Mouse (Mus musculus) CH12.LX (cell line): ENCODE measurements around the gene Glo1. TPM values are rescaled to one million over a fixed set of nuclear protein-coding genes. Genes with fewer than 3 reads are reported as not detected.

Source experiments
- DNase-seq: peaks from one replicate; pipeline ENCODE4 v3.0.0-alpha.2; 2013; ENCODE audit errors: extremely low read depth
- H3K27ac ChIP-seq: 2 replicates; pipeline ENCODE4 v1.5.1; 2012; ENCODE audit warnings: low read depth, mild to moderate bottlenecking, control low read depth, moderate library complexity; ENCODE audit not compliant: insufficient read depth
- H3K27me3 ChIP-seq: replicated peaks from 2 replicates; pipeline ENCODE3; 2012; ENCODE audit warnings: inconsistent platforms
- H3K36me3 ChIP-seq, 2 experiments: replicated peaks in 1 of 2; 2 replicates each; pipeline versions ENCODE3 to v1.6.1; 2012; ENCODE audit warnings: inconsistent platforms in 1 of 2, low read length in 1 of 2, mild to moderate bottlenecking in 1 of 2, mixed read lengths in 1 of 2, moderate library complexity in 1 of 2; ENCODE audit not compliant: control insufficient read depth in 1 of 2, insufficient read depth in 1 of 2
- H3K4me1 ChIP-seq, 2 experiments: 2 replicates each; pipeline ENCODE4 v1.6.1; 2012; ENCODE audit warnings: inconsistent platforms in 1 of 2, moderate library complexity in 1 of 2; ENCODE audit not compliant: insufficient read depth in 2 of 2, control insufficient read depth in 1 of 2
- H3K4me2 ChIP-seq: 2 replicates; pipeline ENCODE4 v1.6.1; 2012; ENCODE audit warnings: low read depth, mild to moderate bottlenecking, control low read depth; ENCODE audit not compliant: poor library complexity, insufficient read depth, severe bottlenecking
- H3K4me3 ChIP-seq, 3 experiments: fragments of 150-350 bp in 1 of 3; sonication (generic) in 1 of 3; replicated peaks in 1 of 3; 2 replicates each; pipeline versions ENCODE3 to v1.5.1; 2011 to 2012; ENCODE audit warnings: low read depth in 2 of 3, low read length in 2 of 3, mild to moderate bottlenecking in 2 of 3, moderate library complexity in 2 of 3, control low read depth in 1 of 3, improper control_type of control experiment in 1 of 3, inconsistent platforms in 1 of 3, mixed read lengths in 1 of 3; ENCODE audit not compliant: poor library complexity in 1 of 3
- H3K79me2 ChIP-seq: replicated peaks from 2 replicates; pipeline ENCODE4 v1.6.1; 2012; ENCODE audit warnings: mild to moderate bottlenecking, moderate library complexity; ENCODE audit not compliant: control insufficient read depth, poor library complexity, insufficient read depth, severe bottlenecking; ENCODE audit errors: extremely low read depth
- H3K9ac ChIP-seq: 2 replicates; pipeline ENCODE4 v1.6.1; 2012; ENCODE audit warnings: low read depth, mild to moderate bottlenecking, control low read depth, moderate library complexity; ENCODE audit not compliant: insufficient read depth
- H3K9me3 ChIP-seq: replicated peaks from 2 replicates; pipeline ENCODE3; 2012; ENCODE audit warnings: low read length, inconsistent platforms, mixed read lengths
- BHLHE40 ChIP-seq: IDR thresholded peaks from 2 replicates; pipeline ENCODE4 v1.6.1; 2011; ENCODE audit warnings: mild to moderate bottlenecking, low read depth, low read length, improper control_type of control experiment
- CHD2 ChIP-seq: IDR thresholded peaks from 2 replicates; pipeline ENCODE4 v1.6.1; 2011; ENCODE audit warnings: low read length, improper control_type of control experiment
- CTCF ChIP-seq, 2 experiments: IDR thresholded peaks in 1 of 2; conservative IDR thresholded peaks in 1 of 2; 2 replicates each; pipeline ENCODE4 v1.5.1; 2011 to 2012; ENCODE audit warnings: low read depth in 2 of 2, low read length in 2 of 2, improper control_type of control experiment in 1 of 2, inconsistent platforms in 1 of 2, mild to moderate bottlenecking in 1 of 2, moderate library complexity in 1 of 2
- E2F4 ChIP-seq: IDR thresholded peaks from 2 replicates; pipeline ENCODE4 v1.6.1; 2011; ENCODE audit warnings: low read depth, low read length, improper control_type of control experiment; ENCODE audit not compliant: insufficient replicate concordance
- ELF1 ChIP-seq: IDR thresholded peaks from 2 replicates; pipeline ENCODE4 v1.6.1; 2014; ENCODE audit warnings: low read depth, mild to moderate bottlenecking, inconsistent platforms, low read length, improper control_type of control experiment
- ETS1 ChIP-seq: conservative IDR thresholded peaks from 2 replicates; pipeline ENCODE4 v1.6.1; 2012; ENCODE audit warnings: low read depth, mild to moderate bottlenecking, inconsistent platforms, low read length, improper control_type of control experiment, moderate library complexity
- GABPA ChIP-seq: IDR thresholded peaks from 2 replicates; pipeline ENCODE4 v1.6.1; 2012; ENCODE audit warnings: low read depth, low read length, improper control_type of control experiment, inconsistent platforms; ENCODE audit not compliant: insufficient replicate concordance
- HCFC1 ChIP-seq: IDR thresholded peaks from 2 replicates; pipeline ENCODE4 v1.6.1; 2012; ENCODE audit warnings: low read depth, mild to moderate bottlenecking, inconsistent platforms, low read length, improper control_type of control experiment
- JUND ChIP-seq: conservative IDR thresholded peaks from 2 replicates; pipeline ENCODE4 v1.6.1; 2011; ENCODE audit warnings: low read depth, low read length, improper control_type of control experiment
- KAT2A ChIP-seq: IDR thresholded peaks from 2 replicates; pipeline ENCODE4 v1.6.1; 2012; ENCODE audit warnings: low read length, improper control_type of control experiment, inconsistent platforms; ENCODE audit not compliant: insufficient replicate concordance
- MAFK ChIP-seq: IDR thresholded peaks from 2 replicates; pipeline ENCODE4 v1.6.1; 2011; ENCODE audit warnings: low read length, improper control_type of control experiment; ENCODE audit not compliant: insufficient replicate concordance
- MAX ChIP-seq: IDR thresholded peaks from 2 replicates; pipeline ENCODE4 v1.6.1; 2011; ENCODE audit warnings: low read length, improper control_type of control experiment
- MEF2A ChIP-seq: IDR thresholded peaks from 2 replicates; pipeline ENCODE4 v1.6.1; 2014; ENCODE audit warnings: low read depth, mild to moderate bottlenecking, inconsistent platforms, low read length, improper control_type of control experiment, borderline replicate concordance
- MXI1 ChIP-seq: IDR thresholded peaks from 2 replicates; pipeline ENCODE4 v1.6.1; 2011; ENCODE audit warnings: mild to moderate bottlenecking, low read depth, low read length, improper control_type of control experiment
- MYC ChIP-seq: IDR thresholded peaks from 2 replicates; pipeline ENCODE4 v1.6.1; 2011; ENCODE audit warnings: low read depth, mild to moderate bottlenecking, improper control_type of control experiment, low read length
- NELFE ChIP-seq: IDR thresholded peaks from 2 replicates; pipeline ENCODE4 v1.6.1; 2011; ENCODE audit warnings: low read depth, low read length, improper control_type of control experiment
- NRF1 ChIP-seq: IDR thresholded peaks from 2 replicates; pipeline ENCODE4 v1.6.1; 2014; ENCODE audit warnings: low read depth, mild to moderate bottlenecking, inconsistent platforms, low read length, improper control_type of control experiment, moderate library complexity
- PAX5 ChIP-seq: IDR thresholded peaks from 2 replicates; pipeline ENCODE4 v1.6.1; 2012; ENCODE audit warnings: low read length, inconsistent platforms, mixed read lengths
- POLR2A ChIP-seq: IDR thresholded peaks from 2 replicates; pipeline ENCODE4 v1.6.1; 2011; ENCODE audit warnings: low read depth, mild to moderate bottlenecking, improper control_type of control experiment, low read length
- POLR2AphosphoS2 ChIP-seq: IDR thresholded peaks from 2 replicates; pipeline ENCODE4 v1.6.1; 2011; ENCODE audit warnings: low read depth, low read length, improper control_type of control experiment
- RCOR1 ChIP-seq: conservative IDR thresholded peaks from 2 replicates; pipeline ENCODE4 v1.6.1; 2012; ENCODE audit warnings: low read depth, mild to moderate bottlenecking, inconsistent platforms, low read length, improper control_type of control experiment
- SIN3A ChIP-seq: IDR thresholded peaks from 2 replicates; pipeline ENCODE4 v1.6.1; 2012; ENCODE audit warnings: low read length, improper control_type of control experiment, inconsistent platforms
- TBP ChIP-seq: conservative IDR thresholded peaks from 2 replicates; pipeline ENCODE4 v1.6.1; 2011; ENCODE audit warnings: low read depth, low read length, improper control_type of control experiment
- TCF12 ChIP-seq: IDR thresholded peaks from 2 replicates; pipeline ENCODE4 v1.6.1; 2014; ENCODE audit warnings: low read depth, mild to moderate bottlenecking, inconsistent platforms, low read length, improper control_type of control experiment
- USF1 ChIP-seq: IDR thresholded peaks from 2 replicates; pipeline ENCODE4 v1.6.1; 2014; ENCODE audit warnings: low read depth, mild to moderate bottlenecking, inconsistent platforms, low read length, improper control_type of control experiment
- USF2 ChIP-seq: conservative IDR thresholded peaks from 2 replicates; pipeline ENCODE4 v1.6.1; 2011; ENCODE audit warnings: low read depth, low read length, improper control_type of control experiment
- ZC3H11A ChIP-seq: IDR thresholded peaks from 2 replicates; pipeline ENCODE4 v1.6.1; 2012; ENCODE audit warnings: low read depth, mild to moderate bottlenecking, inconsistent platforms, low read length, improper control_type of control experiment
- ZKSCAN1 ChIP-seq: IDR thresholded peaks from 2 replicates; pipeline ENCODE4 v1.6.1; 2012; ENCODE audit warnings: low read depth, inconsistent platforms, low read length, improper control_type of control experiment, borderline replicate concordance
- ZMIZ1 ChIP-seq: IDR thresholded peaks from 2 replicates; pipeline ENCODE4 v1.6.1; 2012; ENCODE audit warnings: low read depth, mild to moderate bottlenecking, inconsistent platforms, low read length, improper control_type of control experiment
- ZNF384 ChIP-seq: IDR thresholded peaks from 2 replicates; pipeline ENCODE4 v1.6.1; 2012; ENCODE audit warnings: low read depth, low read length, improper control_type of control experiment, inconsistent platforms
- dilution Hi-C: fragments of 300-500 bp; cut with MboI; formaldehyde crosslinking; loops from 2 replicates; pipeline ENCODE4 v1.14.3; 2020; ENCODE audit warnings: low sequenced_read_pairs; ENCODE audit not compliant: extremely low pct_unique_long_range_greater_than_20kb, extremely low pct_ligation_motif_present
- in situ Hi-C: fragments of 300-500 bp; cut with MboI; formaldehyde crosslinking; loops from 3 replicates; pipeline ENCODE4 v1.14.3; 2019; ENCODE audit warnings: low sequenced_read_pairs, low pct_ligation_motif_present, low pct_unique_long_range_greater_than_20kb, mixed read lengths
- polyA plus RNA-seq: library from polyadenylated mRNA; unstranded; fragments of >175 nt; gene quantifications from 2 replicates; pipeline ENCODE4 v1.2.1, GENCODE M21; 2012; ENCODE audit warnings: low read depth; ENCODE audit not compliant: insufficient read length
- total RNA-seq, 2 experiments: library from RNA; depleted of rRNA; stranded (reverse); fragments of 300-350 nt in 1 of 2; fragments of >200 nt in 1 of 2; gene quantifications; 2 replicates each; pipeline ENCODE4 v1.2.3; 2012 to 2014

The Glo1 gene
- total and polyA plus RNA-seq, 3 experiments: 143 to 283 (median 170) TPM

DNA sequence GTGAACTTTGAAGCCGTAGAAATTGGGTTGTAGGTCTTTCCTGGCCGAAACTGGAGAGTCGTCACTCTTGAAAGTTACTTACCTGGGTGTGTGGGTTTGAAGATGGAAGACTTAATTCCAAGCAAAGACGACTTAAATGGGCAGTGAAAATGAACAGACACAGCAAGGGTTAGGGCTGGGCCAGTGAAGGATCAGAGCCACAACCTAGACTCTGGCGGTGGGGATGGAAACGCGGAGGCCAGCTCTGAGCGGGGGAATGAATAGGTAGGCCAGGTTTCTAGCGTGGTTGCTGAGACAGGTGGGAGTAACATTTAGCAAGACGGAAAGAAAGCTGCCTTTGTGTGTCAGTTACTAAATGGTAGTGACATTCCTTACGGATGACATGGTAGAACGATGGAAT lies 49.7 kb downstream of the Glo1 start:
- peaks cover 4 to 21% of the 10 kb centered on the region in 2 experiments for H3K4me1 ChIP-seq
- no peaks in the 10 kb centered on the region for H3K27me3 ChIP-seq
- H3K4me2 ChIP-seq: peak overlapping the region; percentile 63
- no peak overlapping the region for H3K27ac ChIP-seq
- DNase-seq: no peak
- peaks cover 0 to 3% of the 10 kb centered on the region in 2 experiments for H3K36me3 ChIP-seq
- no peaks in the 10 kb centered on the region for H3K9me3 ChIP-seq
- no peaks in the 10 kb centered on the region for H3K79me2 ChIP-seq
- dilution Hi-C loops (no loop called here), in situ Hi-C loops (no loop called here)
- peak overlapping the region; percentile 35; the same call in 1 of the 2 replicates for H3K9ac ChIP-seq
- no peak for TF ChIP-seq TBP
- no peak for TF ChIP-seq CHD2
- H3K4me3 ChIP-seq: peak overlapping the region; percentile 69 to 89 (median 73)

DNA sequence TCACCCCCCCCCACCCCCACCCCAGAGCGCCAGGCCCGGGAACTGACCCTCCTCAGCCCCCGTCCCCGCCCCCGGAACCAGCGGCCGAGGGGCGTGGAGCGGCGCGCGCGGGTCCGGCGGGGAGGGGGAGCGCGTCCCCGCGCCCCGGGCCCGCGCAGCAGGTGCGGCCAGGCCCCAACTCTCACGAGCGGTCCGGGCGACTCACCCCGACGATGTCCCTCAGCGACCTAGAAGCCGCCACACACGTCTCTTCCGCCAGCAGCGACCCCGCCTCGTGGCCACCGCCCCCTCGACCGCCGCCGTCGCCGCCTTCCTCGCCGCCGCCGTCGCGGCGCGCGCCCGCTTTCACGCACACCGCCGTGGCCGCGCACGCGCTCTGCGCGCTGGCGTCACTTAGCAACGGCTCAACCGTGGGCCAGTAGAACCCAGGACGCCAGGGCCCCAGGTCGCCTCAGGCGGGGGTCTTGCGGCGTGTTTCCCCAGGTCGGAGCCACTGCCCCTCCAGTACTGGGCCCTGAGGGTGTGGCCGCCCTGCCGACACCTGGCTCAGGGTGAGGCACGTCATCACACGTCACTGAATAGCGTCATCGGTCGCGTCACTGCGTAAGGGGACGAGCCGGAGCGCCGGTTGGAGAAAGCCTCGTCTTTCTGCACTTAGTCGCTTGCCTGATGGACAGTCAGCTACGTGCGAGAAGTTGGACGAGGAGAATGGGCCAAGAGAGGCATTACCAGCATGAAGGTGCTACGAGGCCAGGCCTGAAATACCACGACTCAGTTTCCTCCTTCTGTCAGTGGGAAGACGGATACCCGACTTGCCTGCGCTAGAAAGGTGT lies 50.5 kb downstream of the Glo1 start, which contains the start of gene Btbd9:
TSS of gene Btbd9 (minus strand) at position 548 of the 833 bp plus-strand sequence.
- H3K9ac ChIP-seq: peak within 1 kb of the TSS; percentile 96
- peak within 1 kb of the TSS; percentile 97 for H3K4me2 ChIP-seq
- in situ Hi-C loops (no loop called here), dilution Hi-C loops (no loop called here)
- H3K79me2 ChIP-seq: no peaks in the 10 kb centered on the region
- peaks cover 0 to 9% of the 10 kb centered on the region in 2 experiments for H3K36me3 ChIP-seq
- DNase-seq: peak; percentile 94
- peak within 1 kb of the TSS; percentile 69 to 95 (median 73) for H3K4me3 ChIP-seq
- H3K9me3 ChIP-seq: no peaks in the 10 kb centered on the region
- peaks cover 4 to 21% of the 10 kb centered on the region in 2 experiments for H3K4me1 ChIP-seq
- no peaks in the 10 kb centered on the region for H3K27me3 ChIP-seq
- H3K27ac ChIP-seq: peak within 1 kb of the TSS; percentile 51
- no peak for TF ChIP-seq PAX5
- TF ChIP-seq MAX: peak; percentile 88
- peak; percentile 79 for TF ChIP-seq BHLHE40
- no peak for TF ChIP-seq RCOR1
- TF ChIP-seq MEF2A: peak; percentile 64; the same call in 1 of the 2 replicates
- 0 out of 2 replicates have a peak, but pooled peaks have one; percentile 45 for TF ChIP-seq TBP
- TF ChIP-seq E2F4: no peak
- no peak for TF ChIP-seq CHD2
- no peak for TF ChIP-seq ZKSCAN1
- TF ChIP-seq NRF1: peak; percentile 82
- TF ChIP-seq ZMIZ1: peak; percentile 64; the same call in 1 of the 2 replicates
- TF ChIP-seq CTCF (conservative IDR thresholded peaks at IDR 0.05 in 1 of 2, IDR thresholded peaks at IDR 0.05 in 1 of 2; ENCODE audit: low read depth in 2 of 2, low read length in 2 of 2): no peak
- TF ChIP-seq MYC: no peak
- TF ChIP-seq ZC3H11A: no peak
- TF ChIP-seq HCFC1: peak; percentile 68
- TF ChIP-seq ELF1: peak; percentile 77
- TF ChIP-seq MAFK: no peak
- TF ChIP-seq NELFE: peak; percentile 75; the same call in 1 of the 2 replicates
- peak; percentile 86 for TF ChIP-seq POLR2A
- TF ChIP-seq USF2: 0 out of 2 replicates have a peak, but pooled peaks have one; percentile 16
- TF ChIP-seq SIN3A: peak; percentile 66; the same call in 1 of the 2 replicates
- TF ChIP-seq JUND: no peak
- no peak for TF ChIP-seq USF1
- TF ChIP-seq GABPA: peak; percentile 100
- TF ChIP-seq KAT2A: 0 out of 2 replicates have a peak, but pooled peaks have one; percentile 44
- peak; percentile 58 for TF ChIP-seq TCF12
- peak; percentile 63 for TF ChIP-seq ETS1
- peak; percentile 46; the same call in 1 of the 2 replicates for TF ChIP-seq MXI1
- TF ChIP-seq ZNF384: no peak
- no peak for TF ChIP-seq POLR2AphosphoS2
